Mouse (Mus musculus) brain, embryonic 14.5 days (tissue): Measurements from ENCODE around the gene Gm28635. TPM values are rescaled to one million over a fixed set of nuclear protein-coding genes. Genes with fewer than 3 reads are reported as not detected.

Experiments
- DNase-seq: peaks from one replicate; pipeline ENCODE4 v3.0.0-alpha.2; 2011; ENCODE audit warnings: low read depth
- CTCF ChIP-seq: fragments of 200-500 bp; IDR thresholded peaks from 2 replicates; pipeline ENCODE4 v1.5.1; 2012; ENCODE audit warnings: inconsistent platforms, mild to moderate bottlenecking, moderate library complexity, borderline replicate concordance; ENCODE audit not compliant: insufficient read depth, insufficient read length; ENCODE audit errors: extremely low read depth
- POLR2A ChIP-seq: fragments of 200-500 bp; IDR thresholded peaks from 2 replicates; pipeline ENCODE4 v1.6.1; 2012; ENCODE audit warnings: mild to moderate bottlenecking, inconsistent platforms, borderline replicate concordance; ENCODE audit not compliant: poor library complexity, insufficient read depth, insufficient read length, severe bottlenecking; ENCODE audit errors: extremely low read depth
- polyA plus RNA-seq: library from polyadenylated mRNA; depleted of rRNA; stranded (reverse); fragments of >200 nt; gene quantifications from 2 replicates; pipeline ENCODE4 v1.2.3, GENCODE M21; 2012; rRNA removed

The Gm28635 gene
- polyA plus RNA-seq: 0.03 TPM in 1 of 2 replicates, not detected in the other

GRCm38 (mm10) chr2:84677968-84678880 is at the start of gene Gm28635, which contains the start of gene Med19:
Gene Gm28635 (minus strand): TSS chr2:84678041.
Gene Med19 (plus strand): TSS chr2:84678402.
- peak; percentile 100 for DNase-seq
- TF ChIP-seq CTCF (no peak), POLR2A (peak; percentile 66; the same call in 1 of the 2 replicates)

GRCm38 (mm10) chr2:84727172-84727858 is 49.5 kb upstream of the Gm28635 start, which contains the start of gene Clp1:
Gene Clp1 (minus strand): TSS chr2:84727350.
- peak; percentile 99 for DNase-seq
- TF ChIP-seq CTCF (no peak), POLR2A (peak; percentile 42; the same call in 1 of the 2 replicates)

GRCm38 (mm10) chr2:84726716-84727115 is 48.9 kb upstream of the Gm28635 start:
- TF ChIP-seq CTCF (no peak), POLR2A (no peak)
- DNase-seq: no peak

GRCm38 (mm10) chr2:84725770-84726169 is 47.9 kb upstream of the Gm28635 start:
- TF ChIP-seq POLR2A (no peak), CTCF (no peak)
- DNase-seq: no peak

GRCm38 (mm10) chr2:84723856-84724255 is 46.0 kb upstream of the Gm28635 start:
- TF ChIP-seq POLR2A (no peak), CTCF (no peak)
- DNase-seq: no peak

- DNase-seq: no peak
- no peak for TF ChIP-seq CTCF
- no peak for TF ChIP-seq POLR2A
Observed at GRCm38 (mm10) chr2:84721182-84721581, 43.3 kb upstream of the Gm28635 start.

GRCm38 (mm10) chr2:84720718-84721117 is 42.9 kb upstream of the Gm28635 start:
- TF ChIP-seq POLR2A (no peak), CTCF (no peak)

GRCm38 (mm10) chr2:84717357-84717756 is 39.5 kb upstream of the Gm28635 start:
- TF ChIP-seq POLR2A (no peak), CTCF (no peak)
- no peak for DNase-seq

More at GRCm38 (mm10) chr2:84720718-84721117, 42.9 kb upstream of the Gm28635 start:
- DNase-seq: no peak

GRCm38 (mm10) chr2:84716423-84717355 is 38.8 kb upstream of the Gm28635 start:
- no peak for DNase-seq
- no peak for TF ChIP-seq CTCF
- no peak for TF ChIP-seq POLR2A

GRCm38 (mm10) chr2:84715562-84716361 is 37.9 kb upstream of the Gm28635 start:
- TF ChIP-seq POLR2A (no peak), CTCF (no peak)
- peak; percentile 99 for DNase-seq

- DNase-seq: peak; percentile 100
- TF ChIP-seq POLR2A (peak; percentile 92), CTCF (no peak)
Observed at GRCm38 (mm10) chr2:84714811-84715561, 37.1 kb upstream of the Gm28635 start, which contains the start of gene Zdhhc5. Gene Zdhhc5 (minus strand): TSS chr2:84715180.

- TF ChIP-seq CTCF: no peak
- no peak for TF ChIP-seq POLR2A
- no peak for DNase-seq
Observed at GRCm38 (mm10) chr2:84714422-84714810, 36.6 kb upstream of the Gm28635 start.
